Mouse (Mus musculus): Measurements from ENCODE around the gene Rab40c. TPM values are rescaled to one million over a fixed set of nuclear protein-coding genes. Genes with fewer than 3 reads are reported as not detected.

The Rab40c gene
- 23.4 and 26.5 TPM in 2 replicates for polyA plus RNA-seq (2015; fragmentation: Nextera tagmentation; extraction: Ambion mirVana)

- H3K9me3 ChIP-seq (ENCODE audit: control insufficient read depth, low read length): no peaks in the 10 kb centered on the region
- ATAC-seq (ENCODE audit: low read depth): no peak
Observed at GRCm38 (mm10) chr17:25919144-25919785, at the start of gene Rab40c. TSS of gene Rab40c (minus strand) at chr17:25919727.

GRCm38 (mm10) chr17:25968176-25968575 is 48.6 kb upstream of the Rab40c start:
- Histone ChIP-seq H3K4me2 (ENCODE audit: low read depth, low read length) (no peak overlapping the region), H3K4me3 (ENCODE audit: low read length) (no peak overlapping the region), H3K4me1 (replicated peaks; ENCODE audit: control insufficient read depth, insufficient read depth, low read length) (peaks cover 17% of the 10 kb centered on the region), H3K36me3 (ENCODE audit: control insufficient read depth, insufficient read depth, low read length) (no peaks in the 10 kb centered on the region), H3K27ac (ENCODE audit: low read length) (0 out of 2 replicates have a peak overlapping the region, but pooled peaks have one; percentile 5), H3K27me3 (ENCODE audit: control insufficient read depth, insufficient read depth, low read depth, low read length) (no peaks in the 10 kb centered on the region), H3K9me3 (ENCODE audit: control insufficient read depth, low read length) (no peaks in the 10 kb centered on the region), H3K9ac (ENCODE audit: low read length) (no peak overlapping the region)
- 60% methylated on average over 1 of the region's 1 CpGs for WGBS
- ATAC-seq (ENCODE audit: low read depth): peak; percentile 83

More at GRCm38 (mm10) chr17:25919144-25919785, at the start of gene Rab40c:
- Histone ChIP-seq H3K27me3 (ENCODE audit: control insufficient read depth, insufficient read depth, low read depth, low read length) (no peaks in the 10 kb centered on the region), H3K4me1 (replicated peaks; ENCODE audit: control insufficient read depth, insufficient read depth, low read length) (peaks cover 22% of the 10 kb centered on the region), H3K36me3 (ENCODE audit: control insufficient read depth, insufficient read depth, low read length) (peaks cover 6% of the 10 kb centered on the region; the same call in 1 of the 2 replicates), H3K9ac (ENCODE audit: low read length) (peak within 1 kb of the TSS; percentile 95), H3K4me2 (ENCODE audit: low read depth, low read length) (peak within 1 kb of the TSS; percentile 94), H3K27ac (ENCODE audit: low read length) (peak within 1 kb of the TSS; percentile 95), H3K4me3 (ENCODE audit: low read length) (peak within 1 kb of the TSS; percentile 98)
- 0% methylated on average over 50 of the region's 78 CpGs for WGBS

- ATAC-seq (ENCODE audit: low read depth): peak; percentile 69
- WGBS: 21% methylated on average over 3 of the region's 3 CpGs
- H3K9ac ChIP-seq (ENCODE audit: low read length): no peak overlapping the region
- no peaks in the 10 kb centered on the region for H3K9me3 ChIP-seq (ENCODE audit: control insufficient read depth, low read length)
- peaks cover 17% of the 10 kb centered on the region for H3K4me1 ChIP-seq (replicated peaks; ENCODE audit: control insufficient read depth, insufficient read depth, low read length)
- H3K27ac ChIP-seq (ENCODE audit: low read length): 0 out of 2 replicates have a peak overlapping the region, but pooled peaks have one; percentile 18
- H3K27me3 ChIP-seq (ENCODE audit: control insufficient read depth, insufficient read depth, low read depth, low read length): no peaks in the 10 kb centered on the region
- H3K4me2 ChIP-seq (ENCODE audit: low read depth, low read length): no peak overlapping the region
- no peaks in the 10 kb centered on the region for H3K36me3 ChIP-seq (ENCODE audit: control insufficient read depth, insufficient read depth, low read length)
- no peak overlapping the region for H3K4me3 ChIP-seq (ENCODE audit: low read length)
Observed at GRCm38 (mm10) chr17:25967652-25968051, 48.1 kb upstream of the Rab40c start.

- H3K27me3 ChIP-seq (ENCODE audit: control insufficient read depth, insufficient read depth, low read depth, low read length): no peaks in the 10 kb centered on the region
- H3K4me2 ChIP-seq (ENCODE audit: low read depth, low read length): no peak overlapping the region
- 79% methylated on average over 7 of the region's 7 CpGs for WGBS
- no peak overlapping the region for H3K4me3 ChIP-seq (ENCODE audit: low read length)
- peaks cover 17% of the 10 kb centered on the region for H3K4me1 ChIP-seq (replicated peaks; ENCODE audit: control insufficient read depth, insufficient read depth, low read length)
- peaks cover 4% of the 10 kb centered on the region; the same call in 1 of the 2 replicates for H3K36me3 ChIP-seq (ENCODE audit: control insufficient read depth, insufficient read depth, low read length)
- ATAC-seq (ENCODE audit: low read depth): no peak
- no peak overlapping the region for H3K9ac ChIP-seq (ENCODE audit: low read length)
- H3K9me3 ChIP-seq (ENCODE audit: control insufficient read depth, low read length): no peaks in the 10 kb centered on the region
- H3K27ac ChIP-seq (ENCODE audit: low read length): no peak overlapping the region
Observed at GRCm38 (mm10) chr17:25964271-25964670, 44.7 kb upstream of the Rab40c start.

- Histone ChIP-seq H3K27me3 (ENCODE audit: control insufficient read depth, insufficient read depth, low read depth, low read length) (no peaks in the 10 kb centered on the region), H3K27ac (ENCODE audit: low read length) (no peak overlapping the region), H3K4me1 (replicated peaks; ENCODE audit: control insufficient read depth, insufficient read depth, low read length) (peaks cover 4% of the 10 kb centered on the region), H3K36me3 (ENCODE audit: control insufficient read depth, insufficient read depth, low read length) (peaks cover 7% of the 10 kb centered on the region), H3K4me2 (ENCODE audit: low read depth, low read length) (no peak overlapping the region), H3K9me3 (ENCODE audit: control insufficient read depth, low read length) (no peaks in the 10 kb centered on the region), H3K4me3 (ENCODE audit: low read length) (no peak overlapping the region), H3K9ac (ENCODE audit: low read length) (no peak overlapping the region)
- 95% methylated on average over 7 of the region's 7 CpGs for WGBS
- ATAC-seq (ENCODE audit: low read depth): no peak
Observed at GRCm38 (mm10) chr17:25962413-25962905, 42.9 kb upstream of the Rab40c start.

GRCm38 (mm10) chr17:25961566-25961965 is 42.0 kb upstream of the Rab40c start:
- Histone ChIP-seq H3K27me3 (ENCODE audit: control insufficient read depth, insufficient read depth, low read depth, low read length) (no peaks in the 10 kb centered on the region), H3K9ac (ENCODE audit: low read length) (no peak overlapping the region), H3K9me3 (ENCODE audit: control insufficient read depth, low read length) (no peaks in the 10 kb centered on the region), H3K4me3 (ENCODE audit: low read length) (no peak overlapping the region), H3K4me1 (replicated peaks; ENCODE audit: control insufficient read depth, insufficient read depth, low read length) (no peaks in the 10 kb centered on the region), H3K36me3 (ENCODE audit: control insufficient read depth, insufficient read depth, low read length) (peaks cover 7% of the 10 kb centered on the region), H3K4me2 (ENCODE audit: low read depth, low read length) (no peak overlapping the region), H3K27ac (ENCODE audit: low read length) (no peak overlapping the region)
- no peak for ATAC-seq (ENCODE audit: low read depth)
- 91% methylated on average over 5 of the region's 5 CpGs for WGBS

- Histone ChIP-seq H3K9ac (ENCODE audit: low read length) (no peak overlapping the region), H3K4me1 (replicated peaks; ENCODE audit: control insufficient read depth, insufficient read depth, low read length) (no peaks in the 10 kb centered on the region), H3K27ac (ENCODE audit: low read length) (no peak overlapping the region), H3K4me2 (ENCODE audit: low read depth, low read length) (no peak overlapping the region), H3K4me3 (ENCODE audit: low read length) (no peak overlapping the region), H3K36me3 (ENCODE audit: control insufficient read depth, insufficient read depth, low read length) (peaks cover 7% of the 10 kb centered on the region), H3K9me3 (ENCODE audit: control insufficient read depth, low read length) (no peaks in the 10 kb centered on the region), H3K27me3 (ENCODE audit: control insufficient read depth, insufficient read depth, low read depth, low read length) (no peaks in the 10 kb centered on the region)
- no peak for ATAC-seq (ENCODE audit: low read depth)
- 87% methylated on average over 23 of the region's 23 CpGs for WGBS
Observed at GRCm38 (mm10) chr17:25959630-25960467, 40.3 kb upstream of the Rab40c start.

- H3K27me3 ChIP-seq (ENCODE audit: control insufficient read depth, insufficient read depth, low read depth, low read length): peaks cover 2% of the 10 kb centered on the region; the same call in 1 of the 2 replicates
- no peak overlapping the region for H3K4me2 ChIP-seq (ENCODE audit: low read depth, low read length)
- no peak for ATAC-seq (ENCODE audit: low read depth)
- WGBS: 93% methylated on average over 11 of the region's 11 CpGs
- H3K27ac ChIP-seq (ENCODE audit: low read length): no peak overlapping the region
- H3K4me3 ChIP-seq (ENCODE audit: low read length): no peak overlapping the region
- no peaks in the 10 kb centered on the region for H3K9me3 ChIP-seq (ENCODE audit: control insufficient read depth, low read length)
- H3K9ac ChIP-seq (ENCODE audit: low read length): no peak overlapping the region
- H3K36me3 ChIP-seq (ENCODE audit: control insufficient read depth, insufficient read depth, low read length): peaks cover 7% of the 10 kb centered on the region
- H3K4me1 ChIP-seq (replicated peaks; ENCODE audit: control insufficient read depth, insufficient read depth, low read length): no peaks in the 10 kb centered on the region
Observed at GRCm38 (mm10) chr17:25958771-25959494, 39.4 kb upstream of the Rab40c start.

Measured in lung, embryonic 16.5 days (tissue).